Mouse (Mus musculus): Measurements from ENCODE around the gene Armc7. TPM values are rescaled to one million over a fixed set of nuclear protein-coding genes. Genes with fewer than 3 reads are reported as not detected.

Gene Armc7
- polyA plus RNA-seq, 2 experiments = 7.5 to 8.5 TPM

- TF ChIP-seq POLR2A (IDR thresholded peaks at IDR 0.05; ENCODE audit: borderline replicate concordance, extremely low read depth, insufficient read depth, insufficient read length) = no peak
- no peaks in the 10 kb centered on the region for H3K27me3 ChIP-seq (ENCODE audit: control insufficient read depth, insufficient read depth, low read length)
- ATAC-seq (ENCODE audit: low FRiP score, low read depth) (no peak), DNase-seq (ENCODE audit: low spot score) (no peak)
- H3K27ac ChIP-seq (replicated peaks; ENCODE audit: low read depth, low read length) = no peak overlapping the region
- no peak overlapping the region for H3K9ac ChIP-seq (ENCODE audit: low read depth, low read length, severe bottlenecking)
- peaks cover 32% of the 10 kb centered on the region for H3K4me1 ChIP-seq (ENCODE audit: control insufficient read depth, insufficient read depth, low read length)
- no peak overlapping the region for H3K4me3 ChIP-seq (replicated peaks; ENCODE audit: low read length)
- no peaks in the 10 kb centered on the region for H3K9me3 ChIP-seq (ENCODE audit: control insufficient read depth, low read length)
- 82% methylated on average over 2 of the region's 2 CpGs for WGBS
- no peak overlapping the region for H3K4me2 ChIP-seq (replicated peaks; ENCODE audit: low read depth, low read length, severe bottlenecking)
- peaks cover 3% of the 10 kb centered on the region; the same call in 1 of the 2 replicates for H3K36me3 ChIP-seq (ENCODE audit: control insufficient read depth, insufficient read depth, low read length)
Measured at GRCm38 (mm10) chr11:115508061-115508460, 32.6 kb downstream of the Armc7 start.

- 0 out of 2 replicates have a peak overlapping the region, but pooled peaks have one; percentile 1 for H3K4me3 ChIP-seq (replicated peaks; ENCODE audit: low read length)
- H3K9ac ChIP-seq (ENCODE audit: low read depth, low read length, severe bottlenecking) = 0 out of 2 replicates have a peak overlapping the region, but pooled peaks have one; percentile 31
- 0 out of 2 replicates have a peak overlapping the region, but pooled peaks have one; percentile 19 for H3K27ac ChIP-seq (replicated peaks; ENCODE audit: low read depth, low read length)
- 44% methylated on average over 6 of the region's 6 CpGs for WGBS
- H3K36me3 ChIP-seq (ENCODE audit: control insufficient read depth, insufficient read depth, low read length) = no peaks in the 10 kb centered on the region
- no peak for DNase-seq (ENCODE audit: low spot score)
- H3K4me2 ChIP-seq (replicated peaks; ENCODE audit: low read depth, low read length, severe bottlenecking) = peak overlapping the region; percentile 23; the same call in 1 of the 2 replicates
- no peaks in the 10 kb centered on the region for H3K27me3 ChIP-seq (ENCODE audit: control insufficient read depth, insufficient read depth, low read length)
- no peak for ATAC-seq (ENCODE audit: low FRiP score, low read depth)
- TF ChIP-seq POLR2A (IDR thresholded peaks at IDR 0.05; ENCODE audit: borderline replicate concordance, extremely low read depth, insufficient read depth, insufficient read length) = no peak
- H3K9me3 ChIP-seq (ENCODE audit: control insufficient read depth, low read length) = no peaks in the 10 kb centered on the region
- peaks cover 32% of the 10 kb centered on the region for H3K4me1 ChIP-seq (ENCODE audit: control insufficient read depth, insufficient read depth, low read length)
Measured at GRCm38 (mm10) chr11:115509773-115510506, 34.5 kb downstream of the Armc7 start.

GRCm38 (mm10) chr11:115510507-115510888 lies 35.0 kb downstream of the Armc7 start:
- 48% methylated on average over 5 of the region's 5 CpGs for WGBS

GRCm38 (mm10) chr11:115511121-115511520 lies 35.7 kb downstream of the Armc7 start:
- peak overlapping the region; percentile 91; the same call in 1 of the 2 replicates for H3K4me3 ChIP-seq (replicated peaks; ENCODE audit: low read length)

More at GRCm38 (mm10) chr11:115510507-115510888, 35.0 kb downstream of the Armc7 start:
- 0 out of 2 replicates have a peak overlapping the region, but pooled peaks have one; percentile 19 for H3K27ac ChIP-seq (replicated peaks; ENCODE audit: low read depth, low read length)
- no peak for DNase-seq (ENCODE audit: low spot score)
- no peaks in the 10 kb centered on the region for H3K27me3 ChIP-seq (ENCODE audit: control insufficient read depth, insufficient read depth, low read length)
- peaks cover 32% of the 10 kb centered on the region for H3K4me1 ChIP-seq (ENCODE audit: control insufficient read depth, insufficient read depth, low read length)
- H3K9me3 ChIP-seq (ENCODE audit: control insufficient read depth, low read length) = no peaks in the 10 kb centered on the region
- 0 out of 2 replicates have a peak overlapping the region, but pooled peaks have one; percentile 31 for H3K9ac ChIP-seq (ENCODE audit: low read depth, low read length, severe bottlenecking)
- ATAC-seq (ENCODE audit: low FRiP score, low read depth) = no peak
- 0 out of 2 replicates have a peak overlapping the region, but pooled peaks have one; percentile 1 for H3K4me3 ChIP-seq (replicated peaks; ENCODE audit: low read length)
- no peak for TF ChIP-seq POLR2A (IDR thresholded peaks at IDR 0.05; ENCODE audit: borderline replicate concordance, extremely low read depth, insufficient read depth, insufficient read length)
- 0 out of 2 replicates have a peak overlapping the region, but pooled peaks have one; percentile 81 for H3K4me2 ChIP-seq (replicated peaks; ENCODE audit: low read depth, low read length, severe bottlenecking)
- H3K36me3 ChIP-seq (ENCODE audit: control insufficient read depth, insufficient read depth, low read length) = no peaks in the 10 kb centered on the region

GRCm38 (mm10) chr11:115512004-115512403 lies 36.5 kb downstream of the Armc7 start:
- DNase-seq (ENCODE audit: low spot score) = no peak
- WGBS = 51% methylated on average over 3 of the region's 3 CpGs
- no peak for ATAC-seq (ENCODE audit: low FRiP score, low read depth)

More at GRCm38 (mm10) chr11:115511121-115511520, 35.7 kb downstream of the Armc7 start:
- no peaks in the 10 kb centered on the region for H3K27me3 ChIP-seq (ENCODE audit: control insufficient read depth, insufficient read depth, low read length)
- H3K9me3 ChIP-seq (ENCODE audit: control insufficient read depth, low read length) = no peaks in the 10 kb centered on the region
- no peak for ATAC-seq (ENCODE audit: low FRiP score, low read depth)
- H3K4me1 ChIP-seq (ENCODE audit: control insufficient read depth, insufficient read depth, low read length) = peaks cover 32% of the 10 kb centered on the region
- no peak overlapping the region for H3K27ac ChIP-seq (replicated peaks; ENCODE audit: low read depth, low read length)
- H3K9ac ChIP-seq (ENCODE audit: low read depth, low read length, severe bottlenecking) = peak overlapping the region; percentile 31; the same call in 1 of the 2 replicates
- no peak for DNase-seq (ENCODE audit: low spot score)
- 58% methylated on average over 2 of the region's 2 CpGs for WGBS
- H3K4me2 ChIP-seq (replicated peaks; ENCODE audit: low read depth, low read length, severe bottlenecking) = peak overlapping the region; percentile 81
- H3K36me3 ChIP-seq (ENCODE audit: control insufficient read depth, insufficient read depth, low read length) = no peaks in the 10 kb centered on the region
- TF ChIP-seq POLR2A (IDR thresholded peaks at IDR 0.05; ENCODE audit: borderline replicate concordance, extremely low read depth, insufficient read depth, insufficient read length) = no peak

More at GRCm38 (mm10) chr11:115512004-115512403, 36.5 kb downstream of the Armc7 start:
- no peaks in the 10 kb centered on the region for H3K36me3 ChIP-seq (ENCODE audit: control insufficient read depth, insufficient read depth, low read length)
- peak overlapping the region; percentile 88 for H3K9ac ChIP-seq (ENCODE audit: low read depth, low read length, severe bottlenecking)
- H3K27me3 ChIP-seq (ENCODE audit: control insufficient read depth, insufficient read depth, low read length) = no peaks in the 10 kb centered on the region
- no peaks in the 10 kb centered on the region for H3K9me3 ChIP-seq (ENCODE audit: control insufficient read depth, low read length)
- no peak overlapping the region for H3K27ac ChIP-seq (replicated peaks; ENCODE audit: low read depth, low read length)
- H3K4me1 ChIP-seq (ENCODE audit: control insufficient read depth, insufficient read depth, low read length) = peaks cover 32% of the 10 kb centered on the region
- peak overlapping the region; percentile 81 for H3K4me2 ChIP-seq (replicated peaks; ENCODE audit: low read depth, low read length, severe bottlenecking)
- no peak for TF ChIP-seq POLR2A (IDR thresholded peaks at IDR 0.05; ENCODE audit: borderline replicate concordance, extremely low read depth, insufficient read depth, insufficient read length)
- H3K4me3 ChIP-seq (replicated peaks; ENCODE audit: low read length) = peak overlapping the region; percentile 91

All from limb, embryonic 14.5 days (tissue).